Mouse (Mus musculus): ENCODE measurements around the gene Nicn1. TPM values are rescaled to one million over a fixed set of nuclear protein-coding genes. Genes with fewer than 3 reads are reported as not detected.

Nicn1 gene
- 61.2 and 64.0 TPM in 2 replicates for polyA plus RNA-seq (2014; fragmentation: Nextera tagmentation; extraction: Ambion mirVana)

- peak within 1 kb of the TSS; percentile 74 for H3K9ac ChIP-seq (ENCODE audit: low read length)
- under 1% methylated on average over 32 of the region's 32 CpGs for WGBS
- ATAC-seq (ENCODE audit: low FRiP score) = peak; percentile 98
- no peaks in the 10 kb centered on the region for H3K27me3 ChIP-seq (ENCODE audit: control insufficient read depth, insufficient read depth, low read length)
- peaks cover 2% of the 10 kb centered on the region; the same call in 1 of the 2 replicates for H3K4me1 ChIP-seq (ENCODE audit: control insufficient read depth, insufficient read depth, low read length)
- H3K4me2 ChIP-seq = peak within 1 kb of the TSS; percentile 50
- peak within 1 kb of the TSS; percentile 47 for H3K4me3 ChIP-seq (ENCODE audit: low read depth, low read length)
- 0 out of 2 replicates have a peak, but pooled peaks cover 2% of the 10 kb centered on the region for H3K36me3 ChIP-seq (ENCODE audit: control insufficient read depth, insufficient read depth, low read length)
- peak; percentile 97 for DNase-seq (ENCODE audit: low spot score, missing footprints)
- H3K27ac ChIP-seq (ENCODE audit: low read depth, low read length) = peak within 1 kb of the TSS; percentile 70
- no peaks in the 10 kb centered on the region for H3K9me3 ChIP-seq (ENCODE audit: control insufficient read depth, low read length)
These were observed at the start of gene Nicn1 for GRCm38 (mm10) chr9:108290016-108290750. TSS of gene Nicn1 (plus strand) at chr9:108290429.

- Histone ChIP-seq H3K4me3 (ENCODE audit: low read depth, low read length) (no peak overlapping the region), H3K27me3 (ENCODE audit: control insufficient read depth, insufficient read depth, low read length) (no peaks in the 10 kb centered on the region), H3K9ac (ENCODE audit: low read length) (no peak overlapping the region), H3K4me2 (no peak overlapping the region), H3K36me3 (ENCODE audit: control insufficient read depth, insufficient read depth, low read length) (no peaks in the 10 kb centered on the region), H3K27ac (ENCODE audit: low read depth, low read length) (no peak overlapping the region), H3K4me1 (ENCODE audit: control insufficient read depth, insufficient read depth, low read length) (no peaks in the 10 kb centered on the region), H3K9me3 (ENCODE audit: control insufficient read depth, low read length) (no peaks in the 10 kb centered on the region)
- 96% methylated on average over 3 of the region's 3 CpGs for WGBS
- no peak for ATAC-seq (ENCODE audit: low FRiP score)
- DNase-seq (ENCODE audit: low spot score, missing footprints) = no peak
These were observed 45.7 kb upstream of the Nicn1 start for GRCm38 (mm10) chr9:108244540-108244939.

- Histone ChIP-seq H3K4me3 (ENCODE audit: low read depth, low read length) (no peak overlapping the region), H3K9ac (ENCODE audit: low read length) (no peak overlapping the region), H3K36me3 (ENCODE audit: control insufficient read depth, insufficient read depth, low read length) (no peaks in the 10 kb centered on the region), H3K4me2 (no peak overlapping the region), H3K27ac (ENCODE audit: low read depth, low read length) (no peak overlapping the region), H3K9me3 (ENCODE audit: control insufficient read depth, low read length) (no peaks in the 10 kb centered on the region), H3K27me3 (ENCODE audit: control insufficient read depth, insufficient read depth, low read length) (no peaks in the 10 kb centered on the region), H3K4me1 (ENCODE audit: control insufficient read depth, insufficient read depth, low read length) (no peaks in the 10 kb centered on the region)
- DNase-seq (ENCODE audit: low spot score, missing footprints) (no peak), ATAC-seq (ENCODE audit: low FRiP score) (no peak)
- WGBS = 92% methylated on average over 3 of the region's 3 CpGs
These were observed 45.2 kb upstream of the Nicn1 start for GRCm38 (mm10) chr9:108244984-108245383.

- WGBS = 73% methylated on average over 5 of the region's 5 CpGs
- H3K27me3 ChIP-seq (ENCODE audit: control insufficient read depth, insufficient read depth, low read length) = no peaks in the 10 kb centered on the region
- no peak overlapping the region for H3K4me2 ChIP-seq
- H3K4me3 ChIP-seq (ENCODE audit: low read depth, low read length) = no peak overlapping the region
- no peaks in the 10 kb centered on the region for H3K4me1 ChIP-seq (ENCODE audit: control insufficient read depth, insufficient read depth, low read length)
- no peak overlapping the region for H3K27ac ChIP-seq (ENCODE audit: low read depth, low read length)
- H3K9ac ChIP-seq (ENCODE audit: low read length) = no peak overlapping the region
- ATAC-seq (ENCODE audit: low FRiP score) = no peak
- no peaks in the 10 kb centered on the region for H3K9me3 ChIP-seq (ENCODE audit: control insufficient read depth, low read length)
- DNase-seq (ENCODE audit: low spot score, missing footprints) = no peak
- peaks cover 4% of the 10 kb centered on the region for H3K36me3 ChIP-seq (ENCODE audit: control insufficient read depth, insufficient read depth, low read length)
These were observed 41.3 kb upstream of the Nicn1 start for GRCm38 (mm10) chr9:108248957-108249356.

GRCm38 (mm10) chr9:108251877-108252276, 38.4 kb upstream of the Nicn1 start:
- H3K36me3 ChIP-seq (ENCODE audit: control insufficient read depth, insufficient read depth, low read length) = peaks cover 4% of the 10 kb centered on the region

GRCm38 (mm10) chr9:108252766-108253165, 37.5 kb upstream of the Nicn1 start:
- DNase-seq (ENCODE audit: low spot score, missing footprints) = no peak
- no peak overlapping the region for H3K9ac ChIP-seq (ENCODE audit: low read length)
- H3K36me3 ChIP-seq (ENCODE audit: control insufficient read depth, insufficient read depth, low read length) = peaks cover 4% of the 10 kb centered on the region
- no peak for ATAC-seq (ENCODE audit: low FRiP score)
- H3K27me3 ChIP-seq (ENCODE audit: control insufficient read depth, insufficient read depth, low read length) = no peaks in the 10 kb centered on the region
- no peak overlapping the region for H3K4me2 ChIP-seq
- no peaks in the 10 kb centered on the region for H3K4me1 ChIP-seq (ENCODE audit: control insufficient read depth, insufficient read depth, low read length)
- H3K9me3 ChIP-seq (ENCODE audit: control insufficient read depth, low read length) = no peaks in the 10 kb centered on the region
- 96% methylated on average over 7 of the region's 7 CpGs for WGBS
- no peak overlapping the region for H3K27ac ChIP-seq (ENCODE audit: low read depth, low read length)
- no peak overlapping the region for H3K4me3 ChIP-seq (ENCODE audit: low read depth, low read length)

More at GRCm38 (mm10) chr9:108251877-108252276, 38.4 kb upstream of the Nicn1 start:
- Histone ChIP-seq H3K4me1 (ENCODE audit: control insufficient read depth, insufficient read depth, low read length) (no peaks in the 10 kb centered on the region), H3K9me3 (ENCODE audit: control insufficient read depth, low read length) (no peaks in the 10 kb centered on the region), H3K27me3 (ENCODE audit: control insufficient read depth, insufficient read depth, low read length) (no peaks in the 10 kb centered on the region), H3K4me3 (ENCODE audit: low read depth, low read length) (no peak overlapping the region), H3K4me2 (no peak overlapping the region), H3K9ac (ENCODE audit: low read length) (no peak overlapping the region), H3K27ac (ENCODE audit: low read depth, low read length) (no peak overlapping the region)
- WGBS = 92% methylated on average over 6 of the region's 6 CpGs
- ATAC-seq (ENCODE audit: low FRiP score) (no peak), DNase-seq (ENCODE audit: low spot score, missing footprints) (no peak)

- Histone ChIP-seq H3K9ac (ENCODE audit: low read length) (no peak overlapping the region), H3K27ac (ENCODE audit: low read depth, low read length) (no peak overlapping the region), H3K36me3 (ENCODE audit: control insufficient read depth, insufficient read depth, low read length) (no peaks in the 10 kb centered on the region), H3K4me2 (no peak overlapping the region), H3K27me3 (ENCODE audit: control insufficient read depth, insufficient read depth, low read length) (no peaks in the 10 kb centered on the region), H3K4me3 (ENCODE audit: low read depth, low read length) (no peak overlapping the region), H3K4me1 (ENCODE audit: control insufficient read depth, insufficient read depth, low read length) (peaks cover 16% of the 10 kb centered on the region), H3K9me3 (ENCODE audit: control insufficient read depth, low read length) (no peaks in the 10 kb centered on the region)
- ATAC-seq (ENCODE audit: low FRiP score) (no peak), DNase-seq (ENCODE audit: low spot score, missing footprints) (no peak)
- WGBS = 89% methylated on average over 4 of the region's 4 CpGs
These were observed 29.7 kb upstream of the Nicn1 start for GRCm38 (mm10) chr9:108260526-108260925.

- no peak overlapping the region for H3K4me3 ChIP-seq (ENCODE audit: low read depth, low read length)
- ATAC-seq (ENCODE audit: low FRiP score) = no peak
- no peaks in the 10 kb centered on the region for H3K9me3 ChIP-seq (ENCODE audit: control insufficient read depth, low read length)
- no peak overlapping the region for H3K9ac ChIP-seq (ENCODE audit: low read length)
- no peak overlapping the region for H3K27ac ChIP-seq (ENCODE audit: low read depth, low read length)
- no peak for DNase-seq (ENCODE audit: low spot score, missing footprints)
- no peaks in the 10 kb centered on the region for H3K36me3 ChIP-seq (ENCODE audit: control insufficient read depth, insufficient read depth, low read length)
- WGBS = 80% methylated on average over 7 of the region's 7 CpGs
- no peaks in the 10 kb centered on the region for H3K27me3 ChIP-seq (ENCODE audit: control insufficient read depth, insufficient read depth, low read length)
- peaks cover 16% of the 10 kb centered on the region for H3K4me1 ChIP-seq (ENCODE audit: control insufficient read depth, insufficient read depth, low read length)
- no peak overlapping the region; the same call in 1 of the 2 replicates for H3K4me2 ChIP-seq
These were observed 28.4 kb upstream of the Nicn1 start for GRCm38 (mm10) chr9:108261865-108262264.

GRCm38 (mm10) chr9:108262494-108263049, 27.7 kb upstream of the Nicn1 start:
- WGBS = 47% methylated on average over 11 of the region's 11 CpGs
- DNase-seq (ENCODE audit: low spot score, missing footprints) (no peak), ATAC-seq (ENCODE audit: low FRiP score) (no peak)
- Histone ChIP-seq H3K9me3 (ENCODE audit: control insufficient read depth, low read length) (no peaks in the 10 kb centered on the region), H3K27ac (ENCODE audit: low read depth, low read length) (no peak overlapping the region), H3K9ac (ENCODE audit: low read length) (peak overlapping the region; percentile 93), H3K4me2 (peak overlapping the region; percentile 86), H3K4me3 (ENCODE audit: low read depth, low read length) (peak overlapping the region; percentile 96), H3K36me3 (ENCODE audit: control insufficient read depth, insufficient read depth, low read length) (no peaks in the 10 kb centered on the region), H3K4me1 (ENCODE audit: control insufficient read depth, insufficient read depth, low read length) (peaks cover 16% of the 10 kb centered on the region), H3K27me3 (ENCODE audit: control insufficient read depth, insufficient read depth, low read length) (no peaks in the 10 kb centered on the region)
